Mouse (Mus musculus): ENCODE measurements at regions not wholly inside any gene's neighbourhood (a gene's known extent, or its start where the extent isn't known, plus 50 kb on each side); places are given as distances from the start of the nearest gene placed in this dataset.

GRCm38 (mm10) chr4:125439856-125440255 lies 50.6 kb upstream of the Grik3 start:
- DNase-seq (ENCODE audit: low read depth): no peak

GRCm38 (mm10) chr4:125437161-125437822 lies 53.2 kb upstream of the Grik3 start:
- no peak for DNase-seq (ENCODE audit: low read depth)

GRCm38 (mm10) chr4:125433511-125433910 lies 57.0 kb upstream of the Grik3 start:
- no peak for DNase-seq (ENCODE audit: low read depth)

GRCm38 (mm10) chr4:125431648-125432047 lies 58.9 kb upstream of the Grik3 start:
- DNase-seq (ENCODE audit: low read depth): no peak

- DNase-seq (ENCODE audit: low read depth): no peak
Measured at GRCm38 (mm10) chr4:125430845-125431244, 59.7 kb upstream of the Grik3 start.

- DNase-seq (ENCODE audit: low read depth): no peak
Measured at GRCm38 (mm10) chr4:125428736-125429135, 61.8 kb upstream of the Grik3 start.

GRCm38 (mm10) chr4:125420561-125421241 lies 69.8 kb upstream of the Grik3 start:
- DNase-seq (ENCODE audit: low read depth): no peak

- DNase-seq (ENCODE audit: low read depth): no peak
Measured at GRCm38 (mm10) chr4:125419491-125420255, 70.8 kb upstream of the Grik3 start.

- DNase-seq (ENCODE audit: low read depth): no peak
Measured at GRCm38 (mm10) chr4:125415308-125415707, 75.2 kb upstream of the Grik3 start.

GRCm38 (mm10) chr4:125413833-125414719 lies 76.4 kb upstream of the Grik3 start:
- DNase-seq (ENCODE audit: low read depth): no peak

GRCm38 (mm10) chr4:125410736-125411441 lies 79.6 kb upstream of the Grik3 start:
- no peak for DNase-seq (ENCODE audit: low read depth)

- no peak for DNase-seq (ENCODE audit: low read depth)
Measured at GRCm38 (mm10) chr4:125399376-125400112, 91.0 kb upstream of the Grik3 start.

GRCm38 (mm10) chr4:125397007-125397461 lies 93.5 kb upstream of the Grik3 start:
- no peak for DNase-seq (ENCODE audit: low read depth)

- DNase-seq (ENCODE audit: low read depth): no peak
Measured at GRCm38 (mm10) chr4:125391269-125391668, 99.2 kb upstream of the Grik3 start.

GRCm38 (mm10) chr4:125385811-125386210 lies 104.7 kb upstream of the Grik3 start:
- DNase-seq (ENCODE audit: low read depth): no peak

- no peak for DNase-seq (ENCODE audit: low read depth)
Measured at GRCm38 (mm10) chr4:125364011-125364410, 126.5 kb upstream of the Grik3 start.

- DNase-seq (ENCODE audit: low read depth): no peak
Measured at GRCm38 (mm10) chr4:125361611-125362520, 128.6 kb upstream of the Grik3 start.

GRCm38 (mm10) chr4:125358356-125358755 lies 132.1 kb upstream of the Grik3 start:
- DNase-seq (ENCODE audit: low read depth): no peak

- no peak for DNase-seq (ENCODE audit: low read depth)
Measured at GRCm38 (mm10) chr4:125356441-125356840, 134.1 kb upstream of the Grik3 start.

All from naive thymus-derived CD4-positive, alpha-beta T cell, adult 2 months (primary cell).